Mouse (Mus musculus) limb, embryonic 15.5 days (tissue): ENCODE data around the gene Gamt. TPM values are rescaled to one million over a fixed set of nuclear protein-coding genes. Genes with fewer than 3 reads are reported as not detected.

Experiments used
- ATAC-seq: fragments of 200-750 bp; cut with Nextera tagmentation; 2 replicates; pipeline ENCODE4 v1.8.0; 2017; ENCODE audit warnings: low read depth, moderate TSS enrichment; ENCODE audit not compliant: insufficient number of reproducible peaks, low FRiP score, low TSS enrichment
- H3K27ac ChIP-seq: fragments of 300-500 bp; sonication (generic); 2 replicates; pipeline ENCODE4 v1.5.1; 2015; ENCODE audit warnings: moderate library complexity, mild to moderate bottlenecking, inconsistent platforms
- H3K27me3 ChIP-seq: fragments of 300-500 bp; sonication (generic); 2 replicates; pipeline ENCODE4 v1.6.1; 2015; ENCODE audit warnings: inconsistent platforms
- H3K36me3 ChIP-seq: fragments of 300-500 bp; sonication (generic); 2 replicates; pipeline ENCODE4 v1.6.1; 2015; ENCODE audit warnings: inconsistent platforms
- H3K4me1 ChIP-seq: fragments of 300-500 bp; sonication (generic); 2 replicates; pipeline ENCODE4 v1.6.1; 2015; ENCODE audit warnings: inconsistent platforms
- H3K4me2 ChIP-seq: fragments of 300-500 bp; sonication (generic); 2 replicates; pipeline ENCODE4 v1.6.1; 2015; ENCODE audit warnings: mild to moderate bottlenecking, inconsistent platforms
- H3K4me3 ChIP-seq: fragments of 300-500 bp; sonication (generic); 2 replicates; pipeline ENCODE4 v1.5.1; 2015; ENCODE audit warnings: mild to moderate bottlenecking, inconsistent platforms
- H3K9ac ChIP-seq: fragments of 300-500 bp; sonication (generic); 2 replicates; pipeline ENCODE4 v1.6.1; 2015; ENCODE audit warnings: inconsistent platforms
- H3K9me3 ChIP-seq: fragments of 300-500 bp; sonication (generic); 2 replicates; pipeline ENCODE4 v1.6.1; 2016; ENCODE audit warnings: inconsistent platforms
- WGBS: fragments of 180-500 bp; shearing (Covaris S2); methylation state at CpG from one replicate; pipeline ENCODE4 v1.1.7; 2015; 5-methylcytosine and 5-hydroxymethylcytosine counted together
- polyA plus RNA-seq: library from polyadenylated mRNA; unstranded; fragments of >200 nt; fragmentation: Nextera tagmentation; extraction: Ambion mirVana; gene quantifications from 2 replicates; pipeline ENCODE4 v1.2.1, GENCODE M21; 2015

Gamt gene
- polyA plus RNA-seq, 1 experiment from 2014 or later: 64.4 TPM

GRCm38 (mm10) chr10:80281921-80282371 is 21.1 kb upstream of the Gamt start:
- no peak overlapping the region for H3K27ac ChIP-seq
- 0 out of 2 replicates have a peak, but pooled peaks cover 6% of the 10 kb centered on the region for H3K4me1 ChIP-seq
- peaks cover 96% of the 10 kb centered on the region for H3K36me3 ChIP-seq
- no peak overlapping the region for H3K4me3 ChIP-seq
- ATAC-seq: no peak
- H3K27me3 ChIP-seq: no peaks in the 10 kb centered on the region
- H3K9me3 ChIP-seq: no peaks in the 10 kb centered on the region
- H3K4me2 ChIP-seq: no peak overlapping the region
- 71% methylated on average over 8 of the region's 8 CpGs for WGBS
- no peak overlapping the region for H3K9ac ChIP-seq

DNA sequence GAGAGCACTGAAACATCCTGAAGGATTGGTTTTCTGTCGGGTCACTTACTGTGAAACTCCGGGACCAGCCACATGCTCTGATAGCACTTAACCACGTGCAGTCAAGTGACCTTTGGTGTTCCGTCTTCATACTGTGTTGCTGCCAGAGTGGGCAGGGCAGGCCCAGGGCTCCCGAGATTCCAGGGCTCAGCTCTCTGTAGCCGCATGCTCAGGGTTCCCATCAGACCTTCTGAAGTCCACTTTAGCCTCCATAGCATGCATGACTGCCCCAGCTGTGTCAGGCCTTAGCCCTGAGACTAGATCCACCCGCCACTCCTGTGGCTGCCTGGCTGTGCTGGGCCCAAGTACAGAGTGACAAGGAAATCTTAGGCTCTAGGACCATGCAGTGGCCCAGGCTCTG is 20.5 kb upstream of the Gamt start:
- Histone ChIP-seq H3K4me3 (no peak overlapping the region), H3K27me3 (no peaks in the 10 kb centered on the region), H3K36me3 (peaks cover 94% of the 10 kb centered on the region), H3K9ac (no peak overlapping the region), H3K4me1 (0 out of 2 replicates have a peak, but pooled peaks cover 6% of the 10 kb centered on the region), H3K9me3 (no peaks in the 10 kb centered on the region), H3K27ac (no peak overlapping the region), H3K4me2 (no peak overlapping the region)
- ATAC-seq: no peak
- WGBS: 72% methylated on average over 7 of the region's 7 CpGs

DNA sequence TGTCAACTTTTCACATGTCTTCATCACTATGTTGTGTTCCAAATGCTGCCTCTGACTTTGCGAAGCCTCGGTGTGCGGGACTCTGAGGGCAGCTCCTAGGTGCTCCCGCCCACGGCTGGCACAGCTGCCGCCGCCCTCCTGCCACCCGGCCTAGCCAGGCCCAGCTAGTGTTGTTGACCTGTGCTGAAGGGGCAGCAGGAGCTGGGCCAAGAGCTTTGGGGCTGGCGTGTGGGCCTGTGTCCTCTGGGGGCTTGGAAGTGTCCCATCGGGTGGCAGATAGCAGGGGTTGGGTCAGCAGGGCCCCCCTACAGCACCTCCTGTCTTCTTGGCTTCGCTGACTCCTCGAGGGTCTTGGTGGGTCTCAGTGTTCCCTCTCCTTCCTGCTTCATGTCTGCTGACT is 18.5 kb upstream of the Gamt start:
- Histone ChIP-seq H3K9ac (no peak overlapping the region), H3K4me2 (no peak overlapping the region), H3K36me3 (peaks cover 94% of the 10 kb centered on the region), H3K4me3 (no peak overlapping the region), H3K27ac (no peak overlapping the region), H3K4me1 (0 out of 2 replicates have a peak, but pooled peaks cover 6% of the 10 kb centered on the region), H3K27me3 (no peaks in the 10 kb centered on the region), H3K9me3 (no peaks in the 10 kb centered on the region)
- no peak for ATAC-seq
- 91% methylated on average over 12 of the region's 12 CpGs for WGBS

- 91% methylated on average over 9 of the region's 9 CpGs for WGBS
- Histone ChIP-seq H3K9me3 (no peaks in the 10 kb centered on the region), H3K27me3 (no peaks in the 10 kb centered on the region), H3K27ac (no peak overlapping the region), H3K4me1 (0 out of 2 replicates have a peak, but pooled peaks cover 6% of the 10 kb centered on the region), H3K4me2 (no peak overlapping the region), H3K9ac (no peak overlapping the region), H3K4me3 (no peak overlapping the region), H3K36me3 (peaks cover 94% of the 10 kb centered on the region)
- no peak for ATAC-seq
Measured at GRCm38 (mm10) chr10:80278390-80278789, 17.6 kb upstream of the Gamt start.

GRCm38 (mm10) chr10:80276238-80276637 is 15.4 kb upstream of the Gamt start:
- H3K9ac ChIP-seq: no peak overlapping the region
- no peaks in the 10 kb centered on the region for H3K27me3 ChIP-seq
- no peak overlapping the region for H3K4me2 ChIP-seq
- ATAC-seq: no peak
- no peaks in the 10 kb centered on the region for H3K9me3 ChIP-seq
- H3K27ac ChIP-seq: no peak overlapping the region
- 91% methylated on average over 5 of the region's 5 CpGs for WGBS
- H3K4me3 ChIP-seq: no peak overlapping the region
- H3K4me1 ChIP-seq: peaks cover 11% of the 10 kb centered on the region
- H3K36me3 ChIP-seq: peaks cover 85% of the 10 kb centered on the region

- Histone ChIP-seq H3K9me3 (no peaks in the 10 kb centered on the region), H3K36me3 (peaks cover 68% of the 10 kb centered on the region), H3K4me1 (peaks cover 30% of the 10 kb centered on the region), H3K4me3 (no peak overlapping the region), H3K9ac (no peak overlapping the region), H3K27me3 (no peaks in the 10 kb centered on the region), H3K27ac (no peak overlapping the region), H3K4me2 (no peak overlapping the region)
- ATAC-seq: no peak
- WGBS: 92% methylated on average over 3 of the region's 3 CpGs
Measured at GRCm38 (mm10) chr10:80273847-80274246, 13.0 kb upstream of the Gamt start.

GRCm38 (mm10) chr10:80271870-80272585 is 11.2 kb upstream of the Gamt start:
- ATAC-seq: no peak
- H3K36me3 ChIP-seq: peaks cover 52% of the 10 kb centered on the region
- WGBS: 79% methylated on average over 8 of the region's 8 CpGs

GRCm38 (mm10) chr10:80271186-80271843 is 10.5 kb upstream of the Gamt start:
- H3K4me1 ChIP-seq: peaks cover 53% of the 10 kb centered on the region
- 79% methylated on average over 5 of the region's 5 CpGs for WGBS
- no peak overlapping the region for H3K4me3 ChIP-seq
- peaks cover 47% of the 10 kb centered on the region for H3K36me3 ChIP-seq
- H3K27me3 ChIP-seq: no peaks in the 10 kb centered on the region
- no peak overlapping the region for H3K9ac ChIP-seq
- H3K4me2 ChIP-seq: no peak overlapping the region
- H3K9me3 ChIP-seq: no peaks in the 10 kb centered on the region
- no peak for ATAC-seq
- H3K27ac ChIP-seq: no peak overlapping the region

More at GRCm38 (mm10) chr10:80271870-80272585, 11.2 kb upstream of the Gamt start:
- Histone ChIP-seq H3K4me1 (peaks cover 47% of the 10 kb centered on the region), H3K9ac (no peak overlapping the region), H3K4me2 (no peak overlapping the region), H3K27me3 (no peaks in the 10 kb centered on the region), H3K4me3 (no peak overlapping the region), H3K9me3 (no peaks in the 10 kb centered on the region), H3K27ac (no peak overlapping the region)

GRCm38 (mm10) chr10:80270734-80271181 is 9.9 kb upstream of the Gamt start:
- no peak for ATAC-seq
- H3K4me1 ChIP-seq: peaks cover 59% of the 10 kb centered on the region
- H3K4me2 ChIP-seq: no peak overlapping the region
- no peak overlapping the region for H3K4me3 ChIP-seq
- peaks cover 41% of the 10 kb centered on the region for H3K36me3 ChIP-seq
- H3K9ac ChIP-seq: no peak overlapping the region
- H3K27me3 ChIP-seq: no peaks in the 10 kb centered on the region
- H3K27ac ChIP-seq: peak overlapping the region; percentile 7; the same call in 1 of the 2 replicates
- H3K9me3 ChIP-seq: no peaks in the 10 kb centered on the region
- WGBS: 76% methylated on average over 6 of the region's 6 CpGs

- no peak overlapping the region for H3K4me3 ChIP-seq
- 90% methylated on average over 2 of the region's 2 CpGs for WGBS
- H3K27ac ChIP-seq: peak overlapping the region; percentile 7; the same call in 1 of the 2 replicates
- H3K9ac ChIP-seq: no peak overlapping the region
- no peaks in the 10 kb centered on the region for H3K9me3 ChIP-seq
- no peaks in the 10 kb centered on the region for H3K27me3 ChIP-seq
- peaks cover 35% of the 10 kb centered on the region for H3K36me3 ChIP-seq
- no peak overlapping the region for H3K4me2 ChIP-seq
- ATAC-seq: no peak
- peaks cover 62% of the 10 kb centered on the region for H3K4me1 ChIP-seq
Measured at GRCm38 (mm10) chr10:80270099-80270498, 9.3 kb upstream of the Gamt start.

GRCm38 (mm10) chr10:80265149-80265486 is 4.3 kb upstream of the Gamt start:
- peaks cover 8% of the 10 kb centered on the region for H3K36me3 ChIP-seq
- H3K27me3 ChIP-seq: no peaks in the 10 kb centered on the region
- H3K4me3 ChIP-seq: peak overlapping the region; percentile 97
- ATAC-seq: no peak
- H3K4me1 ChIP-seq: peaks cover 68% of the 10 kb centered on the region
- 2% methylated on average over 17 of the region's 18 CpGs for WGBS
- peak overlapping the region; percentile 92 for H3K9ac ChIP-seq
- H3K27ac ChIP-seq: peak overlapping the region; percentile 87
- peak overlapping the region; percentile 63 for H3K4me2 ChIP-seq
- H3K9me3 ChIP-seq: no peaks in the 10 kb centered on the region
